Mouse (Mus musculus) spleen, adult 2 months (tissue): ENCODE measurements around the gene Clic3. TPM values are rescaled to one million over a fixed set of nuclear protein-coding genes. Genes with fewer than 3 reads are reported as not detected.

ENCODE experiments used
- DNase-seq, 2 experiments: peaks; one replicate each; pipeline versions ENCODE4 v3.0.0 to v3.0.0-alpha.2; 2012 to 2021; ENCODE audit warnings: low spot score in 2 of 2, low read depth in 1 of 2
- H3K27ac ChIP-seq: fragments of 200-500 bp; 2 replicates; pipeline ENCODE4 v1.5.1; 2012; ENCODE audit warnings: low read length, inconsistent platforms; ENCODE audit not compliant: insufficient read depth
- H3K27me3 ChIP-seq: fragments of 200-500 bp; 2 replicates; pipeline ENCODE4 v1.6.1; 2012; ENCODE audit warnings: mild to moderate bottlenecking, moderate library complexity, low read length, inconsistent platforms; ENCODE audit not compliant: control insufficient read depth, insufficient read depth
- H3K36me3 ChIP-seq: fragments of 200-500 bp; 2 replicates; pipeline ENCODE4 v1.6.1; 2012; ENCODE audit warnings: mild to moderate bottlenecking, low read length, inconsistent platforms; ENCODE audit not compliant: control insufficient read depth, insufficient read depth
- H3K4me1 ChIP-seq: fragments of 200-500 bp; 2 replicates; pipeline ENCODE4 v1.6.1; 2011; ENCODE audit warnings: inconsistent platforms; ENCODE audit not compliant: control insufficient read depth, insufficient read depth, insufficient read length
- H3K4me3 ChIP-seq: fragments of 200-500 bp; 2 replicates; pipeline ENCODE4 v1.5.1; 2011; ENCODE audit warnings: mild to moderate bottlenecking, inconsistent platforms; ENCODE audit not compliant: insufficient read depth, insufficient read length; ENCODE audit errors: extremely low read depth
- CTCF ChIP-seq: fragments of 200-500 bp; IDR thresholded peaks from 2 replicates; pipeline ENCODE4 v1.5.1; 2011; ENCODE audit warnings: mild to moderate bottlenecking, inconsistent platforms; ENCODE audit not compliant: insufficient read depth, insufficient read length, insufficient replicate concordance; ENCODE audit errors: extremely low read depth
- POLR2A ChIP-seq: fragments of 200-500 bp; IDR thresholded peaks from 2 replicates; pipeline ENCODE4 v1.6.1; 2011; ENCODE audit warnings: low read depth, low read length, inconsistent platforms
- WGBS: fragments of 180-500 bp; shearing (Covaris S2); methylation state at CpG from one replicate; pipeline ENCODE4 v1.1.7; 2018; 5-methylcytosine and 5-hydroxymethylcytosine counted together
- polyA plus RNA-seq: library from polyadenylated mRNA; depleted of rRNA; stranded (reverse); fragments of >200 nt; gene quantifications from 2 replicates; pipeline ENCODE4 v1.2.3, GENCODE M21; 2012

Clic3 gene
- polyA plus RNA-seq, 1 experiment, result 2.5 TPM

DNA sequence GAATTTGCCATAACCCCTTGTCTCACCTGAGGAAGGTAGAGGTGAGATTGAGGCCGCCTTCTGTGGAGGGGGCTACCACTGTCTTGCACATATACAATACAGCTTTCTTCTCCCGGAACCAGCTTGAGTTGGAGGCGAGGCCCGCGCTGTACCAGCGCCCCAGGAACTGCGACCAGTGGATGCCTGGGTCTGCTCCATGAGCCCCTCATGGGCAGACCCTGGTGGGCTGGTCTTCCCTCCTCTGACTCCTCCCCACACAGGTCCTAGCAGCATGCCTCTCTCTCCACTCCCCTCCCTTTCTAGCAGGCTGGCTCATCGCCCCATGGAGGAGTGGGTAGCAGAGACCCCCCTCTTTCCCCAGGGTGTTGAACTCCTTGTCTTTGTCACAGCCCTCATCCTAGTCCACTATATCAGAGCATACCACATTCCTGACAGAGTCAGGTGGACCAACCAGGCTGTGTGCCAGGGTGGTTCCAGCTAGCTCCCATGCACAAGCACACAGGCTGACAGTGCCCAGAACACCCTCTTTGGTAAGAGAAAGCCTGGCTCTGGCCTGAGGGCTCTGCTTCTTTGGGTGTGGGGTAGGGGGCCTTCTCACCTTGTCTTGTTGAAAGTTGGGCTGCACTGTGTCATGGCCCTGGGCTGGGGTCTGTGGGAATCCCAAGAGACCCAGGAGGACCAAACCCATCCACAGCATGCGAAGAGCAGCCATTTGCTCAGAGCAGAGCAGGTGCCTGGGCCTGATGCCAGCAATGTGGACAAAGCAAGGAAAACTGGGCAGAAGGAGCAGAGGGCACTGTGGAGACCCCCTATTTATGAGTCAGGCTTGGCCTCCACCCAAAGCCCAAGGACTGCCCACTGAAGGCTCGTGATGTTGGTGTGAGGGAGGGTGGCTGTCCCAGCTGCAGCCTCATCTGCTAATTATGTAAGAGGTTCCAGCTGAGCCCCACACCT, 12.6 kb downstream of the Clic3 start:
- peaks cover 23% of the 10 kb centered on the region; the same call in 1 of the 2 replicates for H3K4me1 ChIP-seq
- TF ChIP-seq CTCF (no peak), POLR2A (no peak)
- no peak overlapping the region for H3K4me3 ChIP-seq
- no peaks in the 10 kb centered on the region for H3K36me3 ChIP-seq
- H3K27ac ChIP-seq, result no peak overlapping the region
- 90% methylated on average over 10 of the region's 10 CpGs for WGBS
- no peaks in the 10 kb centered on the region for H3K27me3 ChIP-seq
- no peak for DNase-seq

GRCm38 (mm10) chr2:25469969-25470368, 13.3 kb downstream of the Clic3 start, which contains the start of gene Ptgds:
TSS of gene Ptgds (minus strand) at chr2:25470046.
- TF ChIP-seq CTCF, result no peak
- no peak for TF ChIP-seq POLR2A
- Histone ChIP-seq H3K27me3 (no peaks in the 10 kb centered on the region), H3K4me1 (peaks cover 18% of the 10 kb centered on the region; the same call in 1 of the 2 replicates), H3K27ac (no peak within 1 kb of the TSS), H3K36me3 (no peaks in the 10 kb centered on the region), H3K4me3 (no peak within 1 kb of the TSS)
- 87% methylated on average over 6 of the region's 6 CpGs for WGBS
- DNase-seq, result no peak

DNA sequence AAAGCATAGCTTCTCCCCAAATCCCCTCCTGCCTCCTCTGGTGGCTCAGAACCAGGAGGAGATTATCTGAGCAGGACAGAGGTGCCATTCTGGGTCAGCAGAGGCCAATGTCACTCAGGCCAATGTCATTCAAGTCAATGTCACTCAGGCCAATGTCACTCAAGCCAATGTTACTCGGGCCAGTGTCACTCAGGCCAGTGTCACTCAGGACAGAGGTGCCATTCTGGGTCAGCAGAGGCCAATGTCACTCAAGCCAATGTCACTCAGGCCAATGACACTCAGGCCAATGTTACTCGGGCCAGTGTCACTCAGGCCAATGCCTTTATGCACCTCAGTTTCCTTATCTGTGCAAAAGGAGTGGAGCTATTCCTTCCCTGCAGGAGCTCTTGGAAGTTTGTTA, 15.9 kb downstream of the Clic3 start:
- Histone ChIP-seq H3K4me3 (no peak overlapping the region), H3K27me3 (no peaks in the 10 kb centered on the region), H3K4me1 (no peaks in the 10 kb centered on the region), H3K27ac (no peak overlapping the region), H3K36me3 (no peaks in the 10 kb centered on the region)
- DNase-seq, result no peak
- TF ChIP-seq CTCF (no peak), POLR2A (no peak)
- 93% methylated on average over 2 of the region's 2 CpGs for WGBS

- Histone ChIP-seq H3K4me1 (no peaks in the 10 kb centered on the region), H3K27me3 (no peaks in the 10 kb centered on the region), H3K36me3 (no peaks in the 10 kb centered on the region), H3K27ac (no peak overlapping the region), H3K4me3 (no peak overlapping the region)
- no peak for DNase-seq
- WGBS, result 87% methylated on average over 8 of the region's 8 CpGs
- no peak for TF ChIP-seq POLR2A
- no peak for TF ChIP-seq CTCF
These were observed 20.9 kb downstream of the Clic3 start for GRCm38 (mm10) chr2:25477541-25477940.

DNA sequence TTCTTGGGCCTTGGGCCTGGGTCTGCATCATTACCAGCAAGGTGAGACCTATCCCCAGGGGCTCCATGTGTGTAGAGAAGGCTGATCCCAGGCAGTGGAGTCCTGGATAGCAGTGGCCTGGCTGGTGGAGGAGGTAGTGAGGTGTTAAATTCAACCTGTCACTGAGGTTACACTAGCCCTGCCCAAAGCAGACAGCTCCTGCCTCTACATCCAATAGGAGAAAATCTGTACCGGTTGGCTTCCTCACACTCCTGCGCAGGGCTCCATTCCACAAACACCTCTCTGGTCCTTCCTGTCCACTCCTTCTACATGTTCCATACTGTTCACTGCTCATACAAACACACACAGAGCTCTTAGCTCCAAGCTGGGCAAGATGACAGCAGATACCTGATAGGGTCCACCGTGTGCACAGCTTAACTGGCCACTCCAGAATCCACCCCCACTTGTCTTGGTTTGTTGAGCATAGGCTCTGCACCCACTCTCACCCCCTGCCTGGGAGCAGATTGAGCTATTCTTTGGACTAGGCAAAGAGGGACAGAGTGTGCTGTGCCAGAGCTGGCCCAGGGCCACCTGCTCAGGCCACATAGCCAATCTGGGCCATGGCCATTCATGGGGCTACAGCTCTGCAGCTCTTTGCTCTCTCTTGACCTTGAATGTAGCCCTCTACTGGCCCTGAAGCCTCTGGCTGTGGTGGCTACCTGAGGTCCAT, 21.5 kb downstream of the Clic3 start:
- TF ChIP-seq CTCF (no peak), POLR2A (no peak)
- Histone ChIP-seq H3K27ac (no peak overlapping the region), H3K4me1 (no peaks in the 10 kb centered on the region), H3K4me3 (no peak overlapping the region), H3K36me3 (no peaks in the 10 kb centered on the region), H3K27me3 (no peaks in the 10 kb centered on the region)
- WGBS, result 95% methylated on average over 3 of the region's 3 CpGs
- DNase-seq, result no peak

GRCm38 (mm10) chr2:25479551-25480311, 23.1 kb downstream of the Clic3 start:
- TF ChIP-seq POLR2A (no peak), CTCF (no peak)
- no peaks in the 10 kb centered on the region for H3K4me1 ChIP-seq
- no peak overlapping the region for H3K4me3 ChIP-seq
- no peak overlapping the region for H3K27ac ChIP-seq
- no peak for DNase-seq
- 72% methylated on average over 10 of the region's 10 CpGs for WGBS
- H3K27me3 ChIP-seq, result no peaks in the 10 kb centered on the region
- no peaks in the 10 kb centered on the region for H3K36me3 ChIP-seq
